Mouse (Mus musculus) embryonic fibroblast, embryonic 13.5 days (primary cell): ENCODE results near the gene Herpud1. TPM values are rescaled to one million over a fixed set of nuclear protein-coding genes. Genes with fewer than 3 reads are reported as not detected.
A peak's percentile ranks its signal among the peaks of the same experiment; 100 is the strongest.

Experiments
- H3K27ac ChIP-seq: 2 replicates; pipeline ENCODE4 v1.5.1; 2012; ENCODE audit warnings: low read length, control low read depth, inconsistent platforms; ENCODE audit not compliant: insufficient read depth
- H3K4me1 ChIP-seq: 2 replicates; pipeline ENCODE4 v1.6.1; 2011; ENCODE audit warnings: low read length; ENCODE audit not compliant: control insufficient read depth, insufficient read depth
- H3K4me3 ChIP-seq: 2 replicates; pipeline ENCODE4 v1.5.1; 2011; ENCODE audit warnings: mild to moderate bottlenecking, control low read depth, low read length; ENCODE audit not compliant: insufficient read depth
- CTCF ChIP-seq: IDR thresholded peaks from 2 replicates; pipeline ENCODE4 v1.5.1; 2011; ENCODE audit warnings: mild to moderate bottlenecking, control low read depth, low read length, moderate library complexity, borderline replicate concordance; ENCODE audit not compliant: insufficient read depth
- POLR2A ChIP-seq: IDR thresholded peaks from 2 replicates; pipeline ENCODE4 v1.6.1; 2011; ENCODE audit warnings: low read depth, mild to moderate bottlenecking, control low read depth, low read length, moderate library complexity
- polyA plus RNA-seq: library from polyadenylated mRNA; stranded (reverse); fragments of >200 nt; gene quantifications from 2 replicates; pipeline ENCODE4 v1.2.4, GENCODE M21; 2011; ENCODE audit warnings: low read depth; ENCODE audit not compliant: missing spikeins, insufficient read length

The Herpud1 gene
- polyA plus RNA-seq, 1 experiment = 103 TPM

- peaks cover 5% of the 10 kb centered on the region; the same call in 1 of the 2 replicates for H3K4me1 ChIP-seq
- H3K4me3 ChIP-seq = peak overlapping the region; percentile 93
- TF ChIP-seq CTCF (no peak), POLR2A (peak; percentile 44)
- H3K27ac ChIP-seq = peak overlapping the region; percentile 62
Measured at GRCm38 (mm10) chr8:94387027-94387684, 918 bp downstream of the Herpud1 start.

- Histone ChIP-seq H3K4me1 (peaks cover 5% of the 10 kb centered on the region; the same call in 1 of the 2 replicates), H3K27ac (no peak overlapping the region), H3K4me3 (peak overlapping the region; percentile 93)
- TF ChIP-seq CTCF (no peak), POLR2A (no peak)
Measured at GRCm38 (mm10) chr8:94387785-94388184, 1.5 kb downstream of the Herpud1 start.

DNA sequence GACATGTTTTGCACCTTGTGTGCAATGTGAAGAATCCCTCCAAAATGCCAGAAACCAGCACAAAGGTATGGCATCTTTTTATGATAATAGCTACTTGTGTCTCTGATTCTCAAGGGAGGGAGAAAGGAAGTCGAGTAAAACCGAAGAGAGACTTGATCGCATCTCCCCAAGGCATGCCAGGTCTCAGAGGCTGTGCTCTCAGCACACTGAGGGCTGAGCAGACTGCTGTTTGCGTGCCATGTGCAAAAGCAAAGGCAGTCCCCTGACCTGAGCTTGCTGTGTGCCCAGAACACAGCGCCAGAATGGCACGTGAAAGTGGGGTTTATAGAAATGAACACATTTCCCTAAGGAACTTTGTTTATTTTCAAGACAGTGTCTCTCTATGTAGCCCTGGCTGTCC is 3.3 kb downstream of the Herpud1 start:
- H3K27ac ChIP-seq = no peak overlapping the region
- H3K4me3 ChIP-seq = no peak overlapping the region
- peaks cover 5% of the 10 kb centered on the region; the same call in 1 of the 2 replicates for H3K4me1 ChIP-seq
- TF ChIP-seq POLR2A (no peak), CTCF (no peak)

- TF ChIP-seq POLR2A (no peak), CTCF (no peak)
- H3K4me3 ChIP-seq = no peak overlapping the region
- H3K4me1 ChIP-seq = peaks cover 5% of the 10 kb centered on the region; the same call in 1 of the 2 replicates
- H3K27ac ChIP-seq = no peak overlapping the region
Measured at GRCm38 (mm10) chr8:94390429-94390828, 4.2 kb downstream of the Herpud1 start.

GRCm38 (mm10) chr8:94390910-94391309 is 4.7 kb downstream of the Herpud1 start:
- Histone ChIP-seq H3K4me1 (no peaks in the 10 kb centered on the region), H3K4me3 (no peak overlapping the region), H3K27ac (no peak overlapping the region)
- no peak for TF ChIP-seq CTCF
- TF ChIP-seq POLR2A = no peak

DNA sequence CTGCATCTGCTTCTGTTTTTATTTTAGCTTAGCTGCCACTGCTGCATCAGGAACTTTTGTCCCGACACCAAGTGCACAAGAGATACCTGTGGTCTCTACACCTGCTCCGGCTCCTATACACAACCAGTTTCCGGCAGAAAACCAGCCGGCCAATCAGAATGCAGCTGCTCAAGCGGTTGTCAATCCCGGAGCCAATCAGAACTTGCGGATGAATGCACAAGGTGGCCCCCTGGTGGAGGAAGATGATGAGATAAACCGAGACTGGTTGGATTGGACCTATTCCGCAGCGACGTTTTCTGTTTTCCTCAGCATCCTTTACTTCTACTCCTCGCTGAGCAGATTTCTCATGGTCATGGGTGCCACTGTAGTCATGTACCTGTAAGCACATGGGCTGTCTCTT is 5.9 kb downstream of the Herpud1 start:
- TF ChIP-seq CTCF = no peak
- no peak for TF ChIP-seq POLR2A

DNA sequence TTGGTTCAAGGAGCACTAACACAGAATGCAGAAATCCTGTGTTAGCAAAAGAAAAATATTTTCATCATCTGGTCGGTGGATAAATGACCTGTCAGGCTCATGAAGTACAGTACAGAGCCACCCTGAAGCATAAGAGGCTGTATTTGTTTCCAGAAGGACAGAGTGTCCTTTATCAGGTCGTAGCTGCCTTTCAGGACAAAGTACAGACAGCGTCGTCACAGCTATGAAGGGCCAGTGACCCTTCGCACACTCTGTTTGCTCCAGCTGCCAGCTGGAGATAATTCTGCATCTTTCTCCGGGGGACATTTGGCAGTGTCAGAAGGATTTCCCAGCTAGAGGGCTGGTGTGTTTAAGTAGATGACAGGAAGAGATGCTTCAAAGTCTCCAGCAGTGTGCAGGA is 6.4 kb downstream of the Herpud1 start:
- TF ChIP-seq POLR2A (no peak), CTCF (no peak)
- no peak overlapping the region for H3K4me3 ChIP-seq
- H3K4me1 ChIP-seq = no peaks in the 10 kb centered on the region
- H3K27ac ChIP-seq = no peak overlapping the region

More for the DNA sequence above, 5.9 kb downstream of the Herpud1 start:
- H3K27ac ChIP-seq = no peak overlapping the region
- no peak overlapping the region for H3K4me3 ChIP-seq
- no peaks in the 10 kb centered on the region for H3K4me1 ChIP-seq

GRCm38 (mm10) chr8:94395851-94396540 is 9.8 kb downstream of the Herpud1 start:
- TF ChIP-seq CTCF = no peak
- no peak for TF ChIP-seq POLR2A
- Histone ChIP-seq H3K4me3 (no peak overlapping the region), H3K4me1 (no peaks in the 10 kb centered on the region), H3K27ac (no peak overlapping the region)

GRCm38 (mm10) chr8:94396964-94397657 is 10.9 kb downstream of the Herpud1 start:
- Histone ChIP-seq H3K4me1 (no peaks in the 10 kb centered on the region), H3K4me3 (no peak overlapping the region), H3K27ac (no peak overlapping the region)
- TF ChIP-seq CTCF = peak; percentile 76; the same call in 1 of the 2 replicates
- TF ChIP-seq POLR2A = no peak
